Mouse (Mus musculus): Measurements from ENCODE around the gene Mrpl37.

Gene Mrpl37

GRCm38 (mm10) chr4:107067151-107067840, 628 bp upstream of the Mrpl37 start:
- DNase-seq (ENCODE audit: low spot score in 2 of 2), result no peak

DNA sequence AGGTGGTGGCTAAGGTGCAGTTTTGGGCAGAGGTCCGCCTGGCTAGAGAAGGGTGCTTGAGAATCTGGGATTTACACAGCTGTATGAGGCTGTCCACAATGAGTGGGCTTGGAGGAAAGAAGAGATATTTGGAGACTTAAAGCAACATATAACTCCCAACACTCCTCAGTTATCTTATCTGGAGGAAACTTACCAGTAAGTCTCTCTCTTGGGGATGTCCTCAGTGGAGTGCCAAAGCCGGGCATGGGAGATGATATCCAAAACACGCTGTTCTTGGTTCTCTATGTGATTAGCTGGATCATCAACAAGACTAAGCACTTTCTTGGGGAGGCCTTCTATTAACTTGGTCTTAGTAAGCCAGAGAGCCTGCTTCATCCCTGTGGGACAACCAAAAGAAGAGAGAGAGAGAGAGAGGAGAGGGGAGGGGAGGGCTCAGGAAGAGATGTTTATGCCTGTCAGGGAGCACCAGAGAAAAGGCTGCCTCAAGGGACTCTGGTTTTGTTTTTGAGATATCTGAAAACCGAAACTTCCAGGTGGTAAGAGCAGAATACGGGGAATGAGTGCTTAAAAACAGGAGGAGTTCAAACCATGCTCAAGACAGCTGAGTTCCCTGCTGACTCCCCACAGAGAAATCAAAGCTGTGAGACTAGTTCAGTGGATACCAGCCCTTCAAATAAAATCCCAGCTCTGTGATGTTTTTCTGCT, 2.1 kb downstream of the Mrpl37 start:
- DNase-seq (ENCODE audit: low spot score in 2 of 2), result no peak

DNA sequence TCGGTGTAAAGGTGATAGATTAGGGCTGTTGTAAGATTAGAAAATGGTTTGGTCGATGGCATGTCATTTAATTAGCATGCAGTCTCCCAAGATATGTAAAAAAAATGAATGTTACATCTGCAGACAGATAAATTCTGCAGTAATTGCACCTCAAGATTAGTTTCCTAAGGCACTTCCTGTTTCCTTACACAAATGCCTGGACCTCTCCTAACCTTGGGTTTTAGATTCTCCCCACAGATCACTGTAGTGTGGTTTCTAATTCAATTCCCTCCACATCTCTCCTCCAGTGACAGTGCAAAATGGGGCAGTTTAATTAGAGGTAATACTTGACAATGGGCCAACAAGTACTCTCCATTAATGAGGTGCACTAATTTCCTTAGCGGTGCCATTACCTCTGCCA, 3.5 kb downstream of the Mrpl37 start:
- DNase-seq (ENCODE audit: low spot score in 2 of 2), result no peak

- no peak for DNase-seq (ENCODE audit: low spot score in 2 of 2)
Measured at GRCm38 (mm10) chr4:107061560-107061959, 5.1 kb downstream of the Mrpl37 start.

DNA sequence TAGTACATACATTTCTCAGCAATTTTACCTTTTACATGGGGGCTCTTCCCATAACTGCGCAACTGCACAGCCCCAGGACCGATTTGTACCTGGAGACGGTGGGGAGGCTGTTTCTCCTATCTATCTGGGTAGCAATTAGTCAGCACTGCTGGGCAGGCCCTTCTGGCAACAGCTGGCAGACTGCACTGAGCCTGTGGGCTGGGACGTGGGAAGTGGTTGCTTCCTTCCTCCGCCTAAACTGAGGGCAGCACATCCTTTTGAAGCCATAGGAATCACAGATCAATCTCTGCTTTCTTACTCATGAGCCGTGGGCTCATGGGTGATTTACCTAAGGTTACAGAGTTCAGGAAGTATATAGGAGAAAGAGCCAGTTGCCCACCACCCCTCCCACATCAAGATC, 7.9 kb downstream of the Mrpl37 start:
- no peak for DNase-seq (ENCODE audit: low spot score in 2 of 2)

DNA sequence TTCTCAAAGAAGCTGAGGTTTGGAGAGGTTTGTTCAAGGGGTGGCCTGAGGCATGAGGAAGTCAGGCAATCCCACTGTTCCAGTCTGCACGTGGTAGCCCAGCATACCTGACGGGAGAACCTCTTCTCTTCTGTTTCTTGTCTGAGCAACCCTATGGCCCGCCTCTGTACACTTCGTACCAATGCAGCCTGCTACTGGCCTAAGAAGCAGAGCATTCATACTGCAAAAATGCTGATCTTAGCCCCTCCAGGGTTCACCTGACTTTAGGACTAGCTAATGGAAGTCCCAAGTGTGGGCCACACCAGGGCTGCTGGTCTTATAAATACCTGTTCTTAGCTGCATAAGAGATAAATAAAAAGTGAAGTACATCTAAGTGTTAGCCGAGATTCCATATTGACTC, 8.3 kb downstream of the Mrpl37 start:
- no peak for DNase-seq (ENCODE audit: low spot score in 2 of 2)

- DNase-seq (ENCODE audit: low spot score in 2 of 2), result no peak
Measured at GRCm38 (mm10) chr4:107056088-107056487, 10.6 kb downstream of the Mrpl37 start.

DNA sequence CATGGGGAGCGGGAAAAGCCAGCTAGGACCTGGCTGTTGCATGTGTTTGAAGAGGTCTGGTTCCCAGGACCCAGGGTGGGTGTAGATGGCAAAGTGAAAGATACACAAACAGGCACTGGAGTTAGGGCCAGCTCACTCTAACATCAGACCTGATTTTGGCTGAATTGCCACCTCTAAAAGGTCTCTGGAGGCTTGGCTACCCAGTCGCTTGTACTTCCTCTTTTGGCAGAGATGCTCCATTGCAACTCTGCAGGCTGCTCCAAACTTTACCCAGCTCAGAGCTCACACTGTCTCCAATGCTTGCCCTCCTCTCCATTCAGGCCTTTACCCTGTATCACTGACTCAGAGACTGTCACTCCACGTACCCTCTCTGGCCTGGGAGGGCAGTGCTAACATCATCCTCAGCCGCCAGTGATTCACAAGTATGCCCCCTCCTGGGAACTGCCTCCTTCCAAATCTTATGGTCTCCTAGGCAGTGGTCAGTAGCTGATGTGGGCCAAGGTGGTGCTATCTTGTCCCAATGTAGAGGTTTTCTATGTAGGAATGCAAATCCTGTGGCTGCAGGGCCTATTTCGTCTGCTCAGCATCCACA, 13.6 kb downstream of the Mrpl37 start:
- no peak for DNase-seq (ENCODE audit: low spot score in 2 of 2)

DNA sequence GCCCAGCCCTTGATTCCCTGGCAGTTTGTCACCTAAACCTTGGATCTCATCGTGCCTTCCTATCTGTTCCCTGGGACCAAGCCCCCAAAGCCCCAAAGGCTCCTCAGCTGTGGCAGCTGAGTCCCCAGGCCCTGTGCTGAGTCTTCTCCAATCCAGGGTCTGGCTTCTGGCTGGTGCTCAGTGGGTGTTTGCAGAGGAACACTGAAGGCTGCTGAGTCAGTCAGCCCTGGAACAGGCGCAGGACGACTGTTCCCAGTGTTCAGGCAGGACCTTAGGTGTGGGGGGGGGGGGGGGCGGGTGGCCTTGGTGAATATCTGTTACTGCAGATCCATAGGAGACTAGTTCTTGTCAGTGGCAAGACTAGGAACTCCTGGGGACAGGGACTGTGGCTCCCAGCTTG, 14.8 kb downstream of the Mrpl37 start:
- DNase-seq (ENCODE audit: low spot score in 2 of 2), result no peak

- no peak for DNase-seq (ENCODE audit: low spot score in 2 of 2)
Measured at GRCm38 (mm10) chr4:107048568-107049162, 18.0 kb downstream of the Mrpl37 start.

GRCm38 (mm10) chr4:107047806-107048205, 18.9 kb downstream of the Mrpl37 start:
- DNase-seq (ENCODE audit: low spot score in 2 of 2), result peak in 1 of 2 experiments; percentile 33

GRCm38 (mm10) chr4:107045188-107045587, 21.5 kb downstream of the Mrpl37 start:
- no peak for DNase-seq (ENCODE audit: low spot score in 2 of 2)

- DNase-seq (ENCODE audit: low spot score in 2 of 2), result no peak
Measured at GRCm38 (mm10) chr4:107042304-107042703, 24.4 kb downstream of the Mrpl37 start.

GRCm38 (mm10) chr4:107039270-107039669, 27.4 kb downstream of the Mrpl37 start:
- peak in 1 of 2 experiments; percentile 48 for DNase-seq (ENCODE audit: low spot score in 2 of 2)

DNA sequence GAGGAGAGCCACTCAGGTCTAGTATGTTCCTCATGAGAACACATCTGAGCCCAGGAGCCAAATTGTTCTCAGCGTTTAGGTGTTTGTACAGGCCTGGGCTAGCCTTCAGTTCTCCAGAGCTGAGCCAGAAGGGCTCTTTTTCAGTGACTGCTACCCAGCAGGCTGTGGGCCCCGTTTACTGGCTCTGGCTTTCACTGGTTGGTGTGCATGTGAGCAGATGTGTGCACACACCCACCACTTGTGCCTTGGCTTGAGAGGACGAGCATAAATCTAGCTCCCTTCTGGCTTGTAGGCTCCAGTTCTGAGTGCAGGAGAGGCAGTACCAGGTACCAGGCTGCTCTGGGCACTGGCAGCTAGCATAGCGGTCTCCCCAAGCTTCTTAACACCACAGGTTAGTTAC, 28.4 kb downstream of the Mrpl37 start:
- peak in 1 of 2 experiments; percentile 69 for DNase-seq (ENCODE audit: low spot score in 2 of 2)

- DNase-seq (ENCODE audit: low spot score in 2 of 2), result no peak
Measured at GRCm38 (mm10) chr4:107036985-107037384, 29.7 kb downstream of the Mrpl37 start.

DNA sequence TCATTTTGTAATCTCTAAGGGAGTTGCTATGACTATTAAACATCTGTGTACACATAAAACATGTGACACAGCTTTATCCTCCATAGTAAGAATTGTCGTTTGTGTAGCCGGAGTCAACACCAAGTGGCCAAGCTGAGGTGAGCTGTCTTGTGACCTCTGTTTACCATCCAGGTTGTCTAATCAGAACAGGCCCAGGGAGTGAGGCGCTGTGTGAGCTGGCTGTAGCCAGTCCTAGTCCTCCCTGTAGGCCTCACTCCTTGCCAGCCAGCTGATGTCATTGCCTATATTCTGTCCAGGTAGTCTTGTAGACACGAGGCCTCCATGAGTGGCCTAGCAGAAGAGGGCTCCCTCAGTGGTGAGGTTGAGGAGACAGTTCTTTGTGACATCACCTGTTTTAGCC, 31.0 kb downstream of the Mrpl37 start:
- DNase-seq (ENCODE audit: low spot score in 2 of 2), result no peak

GRCm38 (mm10) chr4:107026451-107026850, 40.2 kb downstream of the Mrpl37 start:
- DNase-seq (ENCODE audit: low spot score in 2 of 2), result no peak

DNA sequence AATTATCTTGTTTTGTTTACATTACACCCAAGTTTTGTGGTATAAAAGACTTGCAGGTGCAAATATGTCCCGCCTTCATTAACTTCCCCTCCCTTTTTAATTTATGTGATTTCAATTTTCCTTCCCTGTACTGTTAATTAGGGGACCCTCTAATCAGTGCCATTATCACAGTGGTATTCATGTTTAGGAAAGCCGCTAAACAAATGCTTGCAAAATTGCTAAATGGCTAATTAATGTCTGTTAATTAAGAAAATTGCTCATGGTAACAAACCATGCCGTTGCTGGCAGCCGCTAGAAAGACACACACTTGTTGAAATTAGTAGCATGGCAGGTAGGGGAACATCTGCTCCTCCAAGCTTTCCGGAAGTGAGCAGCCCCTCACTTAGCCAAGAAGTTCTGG, 41.3 kb downstream of the Mrpl37 start:
- DNase-seq (ENCODE audit: low spot score in 2 of 2), result no peak

- no peak for DNase-seq (ENCODE audit: low spot score in 2 of 2)
Measured at GRCm38 (mm10) chr4:107024899-107025298, 41.8 kb downstream of the Mrpl37 start.

GRCm38 (mm10) chr4:107021464-107021863, 45.2 kb downstream of the Mrpl37 start:
- DNase-seq (ENCODE audit: low spot score in 2 of 2), result no peak

GRCm38 (mm10) chr4:107020287-107021000, 46.2 kb downstream of the Mrpl37 start:
- DNase-seq (ENCODE audit: low spot score in 2 of 2), result no peak

All from right cerebral cortex, postnatal 36 days (tissue).